Comparison of ENCODE assay signal across 9 mouse cellular contexts in the genomic region with DNA sequence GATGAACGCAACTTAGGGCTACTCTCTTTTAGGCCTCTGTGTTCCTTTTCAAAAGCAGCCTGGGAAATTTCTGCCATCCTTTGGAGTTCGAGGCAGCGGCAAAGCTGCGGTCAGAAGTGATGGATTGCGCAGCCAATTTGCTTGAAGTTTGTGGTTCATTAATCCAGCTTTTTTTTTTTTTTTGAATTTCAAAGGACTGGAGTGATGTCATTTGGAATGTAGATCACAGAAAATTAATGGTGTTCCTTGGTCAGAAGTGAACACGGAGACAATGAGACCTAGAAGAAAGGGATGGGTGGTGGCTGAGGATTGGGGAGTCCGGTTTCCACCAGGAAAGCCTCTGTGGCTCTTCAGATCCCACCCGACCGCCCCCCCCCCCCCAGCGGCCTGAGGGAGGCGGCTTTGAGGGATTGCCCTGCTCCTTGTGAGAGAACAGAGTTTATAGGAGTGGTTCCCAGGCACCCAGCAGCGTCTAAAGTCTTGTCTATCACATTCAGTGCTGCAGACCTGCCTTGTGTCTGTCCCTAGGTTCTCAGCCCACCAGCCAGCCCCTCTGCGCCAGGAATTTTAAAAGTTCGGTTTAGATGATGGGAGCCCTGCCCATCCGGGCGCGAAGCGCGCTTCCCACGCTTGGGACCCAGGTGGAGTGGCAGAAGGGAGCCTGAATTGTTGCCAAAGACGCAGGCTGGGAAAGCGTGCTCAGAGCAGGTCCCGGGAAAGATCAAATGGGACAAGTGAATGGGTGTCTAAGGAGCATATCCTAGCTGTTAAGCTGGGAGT.
A peak's percentile ranks its signal among the peaks of the same experiment; 100 is the strongest.
DNase-seq lines count a peak whose midpoint lies in the region; ATAC-seq and TF ChIP-seq lines count a peak whose summit lies in the region.
"Had no signal": no experiment of that assay in that cellular context is flagged by ENCODE, and none has a peak within 500 bp of the region (broad histone marks: within the 10 kb centered on the region; RNA-seq: fewer than 3 reads in every experiment).

No protein-coding gene starts in this region.

- no peak overlapping the region for H3K9ac ChIP-seq in kidney, postnatal 0 days (ENCODE audit: low read depth, low read length)
- H3K9ac ChIP-seq in forebrain, embryonic 11.5 days (ENCODE audit: low read length): no peak overlapping the region
- H3K9ac ChIP-seq: lung, embryonic 15.5 days had no signal

- no peaks in the 10 kb centered on the region for H3K36me3 ChIP-seq in kidney, postnatal 0 days (ENCODE audit: insufficient read depth, low read length)
- H3K36me3 ChIP-seq in forebrain, embryonic 11.5 days (ENCODE audit: control insufficient read depth, insufficient read depth, low read length): no peaks in the 10 kb centered on the region
- H3K36me3 ChIP-seq: lung, embryonic 15.5 days had no signal

- no peaks in the 10 kb centered on the region for H3K9me3 ChIP-seq in kidney, postnatal 0 days (replicated peaks; ENCODE audit: low read length)
- no peaks in the 10 kb centered on the region for H3K9me3 ChIP-seq in forebrain, embryonic 11.5 days (ENCODE audit: control insufficient read depth, low read length)
- H3K9me3 ChIP-seq: lung, embryonic 15.5 days had no signal

- WGBS in kidney, postnatal 0 days: 8% methylated on average over 19 of the region's 23 CpGs
- 5% methylated on average over 23 of the region's 23 CpGs for WGBS in forebrain, embryonic 11.5 days

- no peak overlapping the region for H3K4me3 ChIP-seq in kidney, postnatal 0 days (replicated peaks; ENCODE audit: low read depth, low read length)
- H3K4me3 ChIP-seq in forebrain, embryonic 11.5 days (ENCODE audit: low read depth, low read length): 0 out of 2 replicates have a peak overlapping the region, but pooled peaks have one; percentile 5
- H3K4me3 ChIP-seq: lung, embryonic 15.5 days had no signal

- H3K4me1 ChIP-seq in kidney, postnatal 0 days (replicated peaks; ENCODE audit: insufficient read depth, low read length): 0 out of 2 replicates have a peak, but pooled peaks cover 5% of the 10 kb centered on the region
- peaks cover 2% of the 10 kb centered on the region; the same call in 1 of the 2 replicates for H3K4me1 ChIP-seq in forebrain, embryonic 11.5 days (replicated peaks; ENCODE audit: control insufficient read depth, insufficient read depth, low read length)
- H3K4me1 ChIP-seq: lung, embryonic 15.5 days had no signal

- ATAC-seq in kidney, postnatal 0 days (replicated peaks; ENCODE audit: low FRiP score, low read depth): no peak; the same call in 1 of the 2 replicates
- peak; percentile 89 for ATAC-seq in forebrain, embryonic 11.5 days (replicated peaks; ENCODE audit: low FRiP score)
- no peak for ATAC-seq in megakaryocyte progenitor cell, adult 5-6 weeks (replicated peaks; ENCODE audit: poor library complexity)

- DNase-seq in kidney, postnatal 0 days (ENCODE audit: low spot score): peak; percentile 48
- no peak for DNase-seq in kidney, adult 11 months
- DNase-seq in forebrain, embryonic 11.5 days (ENCODE audit: low spot score): peak; percentile 89
- peak; percentile 52 to 56 for DNase-seq in left cerebral cortex, postnatal 10 days (ENCODE audit: extremely low spot score in 1 of 2, low spot score in 2 of 2)
- DNase-seq in retina, embryonic 14.5 days (ENCODE audit: low spot score): peak; percentile 41
- no peak for DNase-seq in thymus, postnatal 0 days (ENCODE audit: low spot score)
- no peak for DNase-seq in urinary bladder, postnatal 4 days (ENCODE audit: low spot score in 2 of 2)

- no peak for TF ChIP-seq CTCF in kidney, postnatal 0 days (IDR thresholded peaks at IDR 0.05; ENCODE audit: low read depth)

- peak overlapping the region; percentile 39 for H3K4me2 ChIP-seq in kidney, postnatal 0 days (ENCODE audit: low read length)
- H3K4me2 ChIP-seq in forebrain, embryonic 11.5 days (ENCODE audit: low read depth, low read length, severe bottlenecking): peak overlapping the region; percentile 37
- H3K4me2 ChIP-seq: lung, embryonic 15.5 days had no signal

- H3K27me3 ChIP-seq in kidney, postnatal 0 days (ENCODE audit: insufficient read depth, low read length): no peaks in the 10 kb centered on the region
- no peaks in the 10 kb centered on the region for H3K27me3 ChIP-seq in forebrain, embryonic 11.5 days (ENCODE audit: control insufficient read depth, insufficient read depth, low read length)
- H3K27me3 ChIP-seq: lung, embryonic 15.5 days had no signal

- H3K27ac ChIP-seq in kidney, postnatal 0 days: no peak overlapping the region
- H3K27ac ChIP-seq in forebrain, embryonic 11.5 days (ENCODE audit: low read depth, low read length): peak overlapping the region; percentile 86
- H3K27ac ChIP-seq: lung, embryonic 15.5 days had no signal

- intact Hi-C loops in left cerebral cortex, postnatal 10 days (cut with DNase I): no loop called here

Comparison
In these comparisons a context has a peak if more than half of its experiments do, and no peak if none do; other contexts are left out.
1. DNase-seq: peak in kidney, postnatal 0 days (single experiment), forebrain, embryonic 11.5 days (single experiment), left cerebral cortex, postnatal 10 days (2 of 2) and retina, embryonic 14.5 days (single experiment); none in kidney, adult 11 months (single experiment), thymus, postnatal 0 days (single experiment) and urinary bladder, postnatal 4 days (0 of 2).